Mouse (Mus musculus) midbrain, embryonic 14.5 days (tissue): Measurements from ENCODE around the gene Gm42906. TPM values are rescaled to one million over a fixed set of nuclear protein-coding genes. Genes with fewer than 3 reads are reported as not detected.

Experiments used
- ATAC-seq: fragments of 200-750 bp; cut with Nextera tagmentation; 2 replicates; pipeline ENCODE4 v1.8.0; 2017; ENCODE audit warnings: moderate number of reproducible peaks, moderate library complexity; ENCODE audit not compliant: low FRiP score, low TSS enrichment
- DNase-seq: peaks from one replicate; pipeline ENCODE4 v3.0.0-alpha.2; 2015
- H3K27ac ChIP-seq: fragments of 300-500 bp; sonication (generic); replicated peaks from 2 replicates; pipeline ENCODE4 v1.5.1; 2014; ENCODE audit warnings: mild to moderate bottlenecking, low read depth, low read length, moderate library complexity
- H3K27me3 ChIP-seq: fragments of 300-500 bp; sonication (generic); 2 replicates; pipeline ENCODE4 v1.6.1; 2014; ENCODE audit warnings: low read length, control low read depth, mixed read lengths; ENCODE audit not compliant: control insufficient read depth, insufficient read depth
- H3K36me3 ChIP-seq: fragments of 300-500 bp; sonication (generic); 2 replicates; pipeline ENCODE4 v1.6.1; 2014; ENCODE audit warnings: low read length, control low read depth; ENCODE audit not compliant: control insufficient read depth, insufficient read depth
- H3K4me1 ChIP-seq: fragments of 300-500 bp; sonication (generic); 2 replicates; pipeline ENCODE4 v1.6.1; 2014; ENCODE audit warnings: mild to moderate bottlenecking, antibody characterized with exemption, low read length, control low read depth; ENCODE audit not compliant: control insufficient read depth, insufficient read depth
- H3K4me2 ChIP-seq: fragments of 300-500 bp; sonication (generic); 2 replicates; pipeline ENCODE4 v1.6.1; 2014; ENCODE audit warnings: mild to moderate bottlenecking, low read length, moderate library complexity
- H3K4me3 ChIP-seq: fragments of 300-500 bp; sonication (generic); replicated peaks from 2 replicates; pipeline ENCODE4 v1.5.1; 2014; ENCODE audit warnings: low read depth, low read length
- H3K9ac ChIP-seq: fragments of 300-500 bp; sonication (generic); replicated peaks from 2 replicates; pipeline ENCODE4 v1.6.1; 2014; ENCODE audit warnings: mild to moderate bottlenecking, low read length, moderate library complexity
- H3K9me3 ChIP-seq: fragments of 300-500 bp; sonication (generic); 2 replicates; pipeline ENCODE4 v1.6.1; 2016; ENCODE audit warnings: low read length, control low read depth, mixed read lengths; ENCODE audit not compliant: control insufficient read depth
- WGBS: fragments of 180-500 bp; shearing (Covaris S2); extraction: QIAGEN DNeasy Blood & Tissue Kit; methylation state at CpG from one replicate; pipeline ENCODE4 v1.1.7; 2014; 5-methylcytosine and 5-hydroxymethylcytosine counted together
- polyA plus RNA-seq: library from polyadenylated mRNA; unstranded; fragments of >200 nt; fragmentation: Nextera tagmentation; extraction: Ambion mirVana; gene quantifications from 2 replicates; pipeline ENCODE4 v1.2.1, GENCODE M21; 2014

Gene Gm42906
- polyA plus RNA-seq = not detected in 2 replicates

DNA sequence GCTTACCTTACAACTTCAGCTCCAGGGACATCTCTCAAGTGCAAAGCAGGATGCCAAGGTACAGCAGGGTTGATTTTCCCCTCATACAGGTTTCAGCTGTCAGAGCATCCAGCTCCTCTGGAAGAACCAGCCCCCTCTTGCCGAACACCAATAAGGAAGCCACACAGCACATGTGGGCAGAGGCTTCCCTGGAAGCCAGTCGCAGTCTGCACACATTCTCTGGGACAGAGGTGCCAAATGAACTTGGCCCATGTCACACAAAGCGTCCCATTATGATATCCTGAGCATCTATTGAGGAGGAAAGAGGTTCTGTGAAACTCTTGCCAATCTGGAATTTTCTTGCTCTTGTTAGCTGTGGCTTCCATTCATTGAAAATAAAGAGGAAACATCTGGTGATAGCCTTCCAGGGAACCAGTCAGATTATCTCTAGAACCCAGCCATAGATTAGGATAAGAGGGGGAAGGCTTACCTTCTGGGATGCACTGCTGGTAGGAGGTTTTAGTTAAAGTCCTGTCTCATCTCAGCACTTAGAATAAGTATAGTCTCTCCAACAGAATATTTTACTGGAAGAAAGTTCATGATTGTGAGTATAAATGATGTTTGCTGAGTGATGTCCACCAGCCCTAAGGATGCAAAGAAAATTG lies at the start of gene Gm42906:
Gene Gm42906, minus strand, starts transcription at position 51 of the 644 bp plus-strand sequence.
- H3K4me2 ChIP-seq = no peak within 1 kb of the TSS
- no peaks in the 10 kb centered on the region for H3K36me3 ChIP-seq
- no peak for ATAC-seq
- no peak within 1 kb of the TSS for H3K4me3 ChIP-seq
- 69% methylated on average over 3 of the region's 3 CpGs for WGBS
- DNase-seq = no peak
- H3K27me3 ChIP-seq = no peaks in the 10 kb centered on the region
- no peaks in the 10 kb centered on the region for H3K4me1 ChIP-seq
- no peaks in the 10 kb centered on the region for H3K9me3 ChIP-seq
- H3K27ac ChIP-seq = no peak within 1 kb of the TSS
- H3K9ac ChIP-seq = no peak within 1 kb of the TSS

DNA sequence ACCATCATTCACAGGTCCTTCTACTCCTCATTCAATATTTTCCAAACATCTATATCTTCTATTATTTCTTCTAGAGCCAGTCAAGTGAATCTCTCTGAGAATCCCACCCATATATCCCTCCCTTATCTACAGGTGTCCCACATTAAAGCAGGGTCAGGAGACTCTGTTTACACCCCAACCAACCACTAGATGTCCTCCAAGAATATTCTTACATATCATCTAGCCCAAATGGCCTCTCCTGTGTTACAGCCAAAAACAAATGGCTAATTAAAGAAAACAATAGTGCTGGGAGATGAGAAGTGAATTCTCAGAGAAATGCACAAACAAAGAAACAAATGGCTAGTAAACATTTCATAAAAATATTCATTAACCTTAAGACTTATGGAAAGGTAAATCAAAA lies 17.7 kb upstream of the Gm42906 start:
- Histone ChIP-seq H3K27me3 (no peaks in the 10 kb centered on the region), H3K4me3 (no peak overlapping the region), H3K9me3 (0 out of 2 replicates have a peak, but pooled peaks cover 4% of the 10 kb centered on the region), H3K9ac (no peak overlapping the region), H3K27ac (no peak overlapping the region), H3K4me2 (no peak overlapping the region), H3K4me1 (no peaks in the 10 kb centered on the region), H3K36me3 (no peaks in the 10 kb centered on the region)
- ATAC-seq (no peak), DNase-seq (peak; percentile 3)

DNA sequence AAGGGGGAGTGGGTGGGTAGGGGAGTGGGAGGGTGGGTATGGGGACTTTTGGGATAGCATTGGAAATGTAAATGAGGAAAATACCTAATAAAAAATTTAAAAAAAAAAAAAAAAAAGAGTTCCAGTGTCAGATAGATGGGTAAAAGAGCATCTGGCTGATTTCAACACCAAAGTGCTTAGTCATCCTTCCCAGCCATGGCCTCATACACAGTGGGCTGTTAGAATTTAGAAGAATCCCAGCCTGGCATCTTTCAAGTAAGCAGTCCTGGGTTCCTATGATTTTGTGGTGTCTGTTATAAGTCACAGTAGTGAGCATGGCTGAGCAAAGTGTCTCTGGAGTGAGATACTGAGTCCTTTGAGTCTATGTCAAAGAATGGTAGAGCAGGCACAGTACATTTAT lies 7.1 kb upstream of the Gm42906 start:
- no peak for DNase-seq
- H3K27ac ChIP-seq = no peak overlapping the region
- no peak for ATAC-seq
- no peaks in the 10 kb centered on the region for H3K4me1 ChIP-seq
- H3K27me3 ChIP-seq = no peaks in the 10 kb centered on the region
- no peak overlapping the region for H3K4me3 ChIP-seq
- no peaks in the 10 kb centered on the region for H3K36me3 ChIP-seq
- H3K9me3 ChIP-seq = no peaks in the 10 kb centered on the region
- H3K9ac ChIP-seq = no peak overlapping the region
- no peak overlapping the region for H3K4me2 ChIP-seq

- DNase-seq (no peak), ATAC-seq (no peak)
- no peak overlapping the region for H3K27ac ChIP-seq
- H3K4me2 ChIP-seq = no peak overlapping the region
- H3K27me3 ChIP-seq = no peaks in the 10 kb centered on the region
- no peak overlapping the region for H3K4me3 ChIP-seq
- H3K9ac ChIP-seq = no peak overlapping the region
- H3K4me1 ChIP-seq = no peaks in the 10 kb centered on the region
- 89% methylated on average over 3 of the region's 3 CpGs for WGBS
- no peaks in the 10 kb centered on the region for H3K36me3 ChIP-seq
- H3K9me3 ChIP-seq = no peaks in the 10 kb centered on the region
These were observed 1.5 kb downstream of the Gm42906 start for GRCm38 (mm10) chr5:151426466-151426865.

DNA sequence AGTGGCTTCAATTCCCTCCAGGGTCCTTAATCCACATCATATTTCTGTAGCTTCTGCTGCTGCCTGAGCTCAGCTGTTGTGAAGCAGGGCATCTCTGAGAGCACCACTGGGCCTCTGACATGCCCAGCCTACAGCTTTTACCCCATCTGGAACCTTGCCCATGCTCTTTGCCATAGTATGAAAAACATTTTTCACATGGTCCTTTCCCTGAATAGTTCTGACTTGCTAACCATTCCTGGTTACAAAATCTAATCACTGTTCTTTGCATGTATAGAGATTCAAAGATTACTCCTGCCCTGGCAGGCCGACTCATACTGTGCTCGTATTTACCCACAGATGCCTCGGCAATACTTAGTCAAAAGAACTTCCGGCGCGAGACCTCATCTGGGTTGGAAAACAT lies 5.3 kb downstream of the Gm42906 start:
- Histone ChIP-seq H3K9me3 (no peaks in the 10 kb centered on the region), H3K4me3 (no peak overlapping the region), H3K4me2 (no peak overlapping the region), H3K4me1 (no peaks in the 10 kb centered on the region), H3K9ac (no peak overlapping the region), H3K27ac (no peak overlapping the region), H3K27me3 (no peaks in the 10 kb centered on the region), H3K36me3 (no peaks in the 10 kb centered on the region)
- ATAC-seq (no peak), DNase-seq (no peak)
- WGBS = 96% methylated on average over 6 of the region's 6 CpGs

- Histone ChIP-seq H3K9me3 (no peaks in the 10 kb centered on the region), H3K4me1 (no peaks in the 10 kb centered on the region), H3K27ac (no peak overlapping the region), H3K4me3 (no peak overlapping the region), H3K36me3 (no peaks in the 10 kb centered on the region), H3K9ac (no peak overlapping the region), H3K4me2 (no peak overlapping the region), H3K27me3 (no peaks in the 10 kb centered on the region)
- WGBS = 65% methylated on average over 7 of the region's 7 CpGs
- DNase-seq (no peak), ATAC-seq (no peak)
These were observed 6.1 kb downstream of the Gm42906 start for GRCm38 (mm10) chr5:151421859-151422258.

DNA sequence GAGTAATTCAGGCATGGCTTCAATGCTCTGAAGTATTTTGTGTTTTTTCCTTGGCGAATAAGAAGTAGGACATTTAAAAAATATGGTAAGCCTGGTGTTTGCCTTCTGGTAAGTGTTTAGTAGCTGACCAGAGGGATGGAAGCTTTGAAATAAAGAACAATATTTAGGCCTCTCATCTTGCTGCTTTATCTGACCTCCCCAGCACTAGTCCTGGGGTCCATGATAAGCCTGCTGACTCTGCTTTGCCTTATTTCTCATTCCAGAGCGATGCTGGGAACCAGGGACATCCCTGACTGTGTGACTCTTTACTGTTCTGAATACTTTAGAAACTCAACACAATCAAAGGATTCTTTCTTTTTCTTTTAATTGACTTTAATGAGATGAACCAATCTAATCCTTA lies 9.4 kb downstream of the Gm42906 start:
- WGBS = 86% methylated on average over 2 of the region's 2 CpGs
- H3K4me1 ChIP-seq = no peaks in the 10 kb centered on the region
- no peak for DNase-seq

DNA sequence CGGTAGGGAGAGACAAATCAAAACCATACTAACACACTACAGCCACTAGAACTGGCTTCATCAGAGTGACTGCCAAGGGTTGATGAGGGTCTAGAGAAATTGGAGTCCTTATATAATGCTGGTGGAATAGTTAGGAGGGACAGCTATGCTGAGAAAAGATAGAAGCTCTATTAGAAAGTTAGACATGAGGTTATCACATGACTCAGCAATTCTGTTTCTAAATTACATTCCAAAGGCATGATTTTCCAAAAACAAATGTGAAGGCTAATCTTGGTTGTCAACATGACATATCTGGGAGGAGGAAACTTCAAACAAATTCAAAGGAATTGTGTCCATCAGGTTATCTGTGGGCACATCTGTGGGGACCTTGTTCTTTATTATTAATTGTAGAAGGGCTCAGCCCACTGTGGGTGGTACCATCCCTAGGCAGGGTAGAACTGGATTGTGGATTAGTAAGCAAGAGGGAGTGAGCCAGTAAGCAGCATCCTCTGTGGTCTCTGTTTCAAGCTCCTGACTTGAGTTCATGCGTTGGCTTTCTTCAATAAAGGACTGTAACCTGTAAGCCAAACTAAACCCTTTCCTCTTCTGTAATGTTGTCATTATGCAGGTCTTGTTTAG lies 10.4 kb downstream of the Gm42906 start:
- no peak for ATAC-seq
- no peaks in the 10 kb centered on the region for H3K4me1 ChIP-seq
- no peak overlapping the region for H3K4me3 ChIP-seq
- no peaks in the 10 kb centered on the region for H3K27me3 ChIP-seq
- H3K9me3 ChIP-seq = no peaks in the 10 kb centered on the region
- H3K9ac ChIP-seq = no peak overlapping the region
- DNase-seq = no peak
- no peaks in the 10 kb centered on the region for H3K36me3 ChIP-seq
- H3K27ac ChIP-seq = no peak overlapping the region
- no peak overlapping the region for H3K4me2 ChIP-seq
- 73% methylated on average over 2 of the region's 2 CpGs for WGBS

More for the DNA sequence above, 9.4 kb downstream of the Gm42906 start:
- no peaks in the 10 kb centered on the region for H3K36me3 ChIP-seq
- no peak overlapping the region for H3K27ac ChIP-seq
- H3K9ac ChIP-seq = no peak overlapping the region
- H3K4me3 ChIP-seq = no peak overlapping the region
- no peak overlapping the region for H3K4me2 ChIP-seq
- no peaks in the 10 kb centered on the region for H3K9me3 ChIP-seq
- no peaks in the 10 kb centered on the region for H3K27me3 ChIP-seq
- ATAC-seq = no peak

DNA sequence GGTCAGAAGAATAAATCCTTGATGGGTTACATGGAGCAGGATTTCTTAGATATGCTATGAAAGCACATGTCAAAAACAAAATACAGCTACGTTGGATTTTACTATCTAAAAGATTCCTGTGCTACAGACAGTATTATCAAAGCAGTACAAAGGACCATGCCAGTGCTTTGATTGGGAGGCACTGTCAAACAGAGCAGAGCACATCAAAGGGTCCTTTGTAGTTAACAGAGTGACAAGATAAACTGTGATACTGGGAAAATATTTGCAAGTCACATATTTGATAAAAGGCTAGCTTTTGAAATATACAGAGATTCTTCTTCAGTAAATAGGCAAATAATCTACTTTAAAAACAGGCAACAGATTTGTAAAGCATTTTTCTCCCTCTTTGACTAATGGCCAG lies 11.0 kb downstream of the Gm42906 start:
- ATAC-seq (no peak), DNase-seq (no peak)
- Histone ChIP-seq H3K27me3 (no peaks in the 10 kb centered on the region), H3K36me3 (no peaks in the 10 kb centered on the region), H3K4me3 (no peak overlapping the region), H3K27ac (no peak overlapping the region), H3K9ac (no peak overlapping the region), H3K4me1 (no peaks in the 10 kb centered on the region), H3K9me3 (no peaks in the 10 kb centered on the region), H3K4me2 (no peak overlapping the region)
- 23% methylated on average over 1 of the region's 1 CpGs for WGBS
